Mouse (Mus musculus): ENCODE data around the gene Dohh.

DNA sequence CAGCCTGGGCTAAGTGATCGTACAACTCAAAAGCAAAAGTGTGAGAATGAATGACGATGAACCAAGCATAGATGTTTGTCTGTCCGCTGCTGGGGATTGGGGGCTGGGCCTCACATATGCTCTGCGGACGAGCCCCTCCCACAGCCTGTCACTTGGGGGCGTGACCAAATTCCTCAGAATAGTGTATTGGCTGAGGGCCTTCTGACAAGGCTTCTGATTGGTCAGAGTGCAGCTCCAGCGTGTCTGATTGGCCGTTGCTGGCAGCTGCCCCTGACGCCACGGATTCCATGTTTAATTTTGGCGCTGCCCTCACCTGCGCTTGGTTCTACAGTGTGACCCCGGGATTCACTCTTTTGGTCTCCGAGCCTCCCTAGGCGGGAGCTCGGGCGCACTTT is 48.6 kb downstream of the Dohh start:
- TF ChIP-seq TAL1 (IDR thresholded peaks at IDR 0.05; ENCODE audit: low read length) (no peak), GATA1 (IDR thresholded peaks at IDR 0.05; ENCODE audit: low read length) (no peak)
